Mouse (Mus musculus) midbrain, embryonic 16.5 days (tissue): Measurements from ENCODE around the gene Nab2. TPM values are rescaled to one million over a fixed set of nuclear protein-coding genes. Genes with fewer than 3 reads are reported as not detected.

Experiments
- ATAC-seq: fragments of 200-750 bp; cut with Nextera tagmentation; 2 replicates; pipeline ENCODE4 v1.8.0; 2017; ENCODE audit warnings: moderate TSS enrichment
- H3K27ac ChIP-seq: fragments of 300-500 bp; sonication (generic); 2 replicates; pipeline ENCODE4 v1.5.1; 2014; ENCODE audit warnings: mild to moderate bottlenecking, low read length, mixed read lengths
- H3K27me3 ChIP-seq: fragments of 300-500 bp; sonication (generic); 2 replicates; pipeline ENCODE4 v1.6.1; 2014; ENCODE audit warnings: low read depth, low read length, mixed read lengths; ENCODE audit not compliant: control insufficient read depth, insufficient read depth
- H3K36me3 ChIP-seq: fragments of 300-500 bp; sonication (generic); 2 replicates; pipeline ENCODE4 v1.6.1; 2014; ENCODE audit warnings: mild to moderate bottlenecking, low read length, moderate library complexity, mixed read lengths; ENCODE audit not compliant: control insufficient read depth, insufficient read depth
- H3K4me1 ChIP-seq: fragments of 300-500 bp; sonication (generic); 2 replicates; pipeline ENCODE4 v1.6.1; 2014; ENCODE audit warnings: mild to moderate bottlenecking, low read length, mixed read lengths; ENCODE audit not compliant: control insufficient read depth, insufficient read depth
- H3K4me2 ChIP-seq: fragments of 300-500 bp; sonication (generic); 2 replicates; pipeline ENCODE4 v1.6.1; 2014; ENCODE audit warnings: mild to moderate bottlenecking, low read length, mixed read lengths
- H3K4me3 ChIP-seq: fragments of 300-500 bp; sonication (generic); 2 replicates; pipeline ENCODE4 v1.5.1; 2014; ENCODE audit warnings: low read depth, mild to moderate bottlenecking, low read length, moderate library complexity, mixed read lengths
- H3K9ac ChIP-seq: fragments of 300-500 bp; sonication (generic); 2 replicates; pipeline ENCODE4 v1.6.1; 2014; ENCODE audit warnings: low read depth, low read length, mixed read lengths
- H3K9me3 ChIP-seq: fragments of 300-500 bp; sonication (generic); replicated peaks from 2 replicates; pipeline ENCODE4 v1.6.1; 2014; ENCODE audit warnings: mild to moderate bottlenecking, low read length, mixed read lengths; ENCODE audit not compliant: control insufficient read depth, poor library complexity, severe bottlenecking
- WGBS: fragments of 180-500 bp; shearing (Covaris S2); extraction: QIAGEN DNeasy Blood & Tissue Kit; methylation state at CpG from one replicate; pipeline ENCODE4 v1.1.7; 2014; 5-methylcytosine and 5-hydroxymethylcytosine counted together
- polyA plus RNA-seq: library from polyadenylated mRNA; unstranded; fragments of >200 nt; fragmentation: Nextera tagmentation; extraction: Ambion mirVana; gene quantifications from 2 replicates; pipeline ENCODE4 v1.2.1, GENCODE M21; 2015

Gene Nab2
- polyA plus RNA-seq, 1 experiment from 2014 or later = 2.1 TPM

DNA sequence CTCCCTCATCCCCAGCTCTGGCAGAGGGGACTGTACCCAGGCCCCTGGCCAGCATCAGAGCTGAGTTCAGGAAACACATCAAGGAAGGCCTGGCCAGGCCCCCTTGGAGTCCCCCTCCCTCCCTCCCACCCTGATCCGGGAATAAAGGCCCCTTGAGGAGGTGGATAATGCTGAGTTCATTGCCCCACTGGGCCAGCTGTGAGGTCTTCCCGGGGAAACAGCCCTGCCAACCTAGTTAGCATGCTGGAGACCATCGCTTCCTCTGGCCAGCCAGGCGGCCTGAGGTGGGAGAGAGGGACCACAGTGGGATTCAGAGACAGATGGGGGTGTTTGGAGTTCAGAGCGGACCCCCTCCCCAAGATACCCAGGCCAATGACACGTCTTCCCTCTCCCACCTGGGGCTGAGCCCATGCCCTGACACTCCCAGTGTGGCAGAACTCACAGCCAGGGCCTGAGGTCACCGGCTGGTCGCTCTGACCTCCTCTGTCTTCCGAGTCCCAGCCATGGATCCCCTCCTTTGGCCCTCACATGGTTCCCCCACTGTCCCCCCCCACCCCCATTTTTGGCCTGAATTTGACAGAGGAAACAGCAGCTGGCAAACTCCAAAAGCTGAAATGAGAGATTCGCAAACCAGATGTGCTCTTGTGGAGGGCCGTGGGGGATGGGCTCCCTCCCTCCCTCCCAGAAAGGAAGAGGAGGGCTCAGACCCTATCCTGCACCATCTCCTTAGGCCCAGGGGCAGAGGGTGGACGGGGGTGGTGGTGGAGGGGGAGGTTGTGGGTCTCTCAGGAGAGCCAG lies 53.9 kb downstream of the Nab2 start:
- Histone ChIP-seq H3K4me1 (peaks cover 49% of the 10 kb centered on the region), H3K36me3 (peaks cover 24% of the 10 kb centered on the region), H3K27ac (peak overlapping the region; percentile 35; the same call in 1 of the 2 replicates), H3K4me2 (no peak overlapping the region), H3K9me3 (no peaks in the 10 kb centered on the region), H3K4me3 (no peak overlapping the region), H3K27me3 (no peaks in the 10 kb centered on the region), H3K9ac (0 out of 2 replicates have a peak overlapping the region, but pooled peaks have one; percentile 11)
- peak; percentile 60 for ATAC-seq
- WGBS = 22% methylated on average over 12 of the region's 12 CpGs

DNA sequence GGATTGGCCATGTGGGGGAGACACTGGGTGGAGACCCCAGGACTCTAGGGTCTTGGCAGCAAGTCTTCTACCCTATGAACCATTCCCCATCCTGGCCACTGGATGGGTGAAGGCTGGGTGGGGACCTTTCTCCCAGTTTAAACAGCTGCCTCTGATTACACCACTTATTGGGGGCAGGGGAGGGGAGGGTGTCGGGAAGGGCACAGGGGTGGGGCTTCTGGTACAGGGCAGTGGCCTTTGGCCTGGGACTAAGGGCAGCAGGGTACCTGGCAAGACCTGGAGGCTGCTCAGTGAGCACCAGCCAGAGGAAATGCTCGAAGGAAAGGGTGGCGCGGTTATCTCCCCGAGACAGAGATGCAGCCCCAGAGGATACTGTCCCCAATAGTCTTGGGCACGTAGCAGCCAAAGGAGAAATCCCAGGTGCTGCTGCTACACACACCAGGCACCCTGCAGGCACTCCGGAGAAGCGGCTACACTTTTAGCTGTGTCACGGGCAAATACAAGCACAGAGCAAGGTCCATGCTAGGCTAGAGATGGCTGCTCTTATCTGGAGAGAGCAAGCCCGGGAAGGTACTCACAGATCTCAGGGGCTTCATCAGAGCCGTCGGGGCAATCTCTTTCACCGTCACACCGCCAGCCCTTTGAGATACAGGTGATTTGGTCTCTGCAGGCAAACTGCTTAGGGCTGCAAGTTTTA lies 56.1 kb downstream of the Nab2 start:
- no peak for ATAC-seq

More for the DNA sequence above, 56.1 kb downstream of the Nab2 start:
- Histone ChIP-seq H3K27me3 (no peaks in the 10 kb centered on the region), H3K27ac (no peak overlapping the region), H3K4me3 (no peak overlapping the region), H3K36me3 (peaks cover 39% of the 10 kb centered on the region), H3K9me3 (no peaks in the 10 kb centered on the region), H3K4me2 (no peak overlapping the region), H3K9ac (no peak overlapping the region), H3K4me1 (peaks cover 27% of the 10 kb centered on the region)
- WGBS = 93% methylated on average over 14 of the region's 14 CpGs

Other genes starting within 250 kb of the Nab2 start
- 1.3 and 2.1 TPM in 2 replicates for gene Stac3, start 166.9 kb downstream of the Nab2 start, polyA plus RNA-seq
- gene Ndufa4l2, start 153.6 kb downstream of the Nab2 start, polyA plus RNA-seq = 17.6 and 19.7 TPM in 2 replicates
- 45.0 and 45.6 TPM in 2 replicates for gene Shmt2, start 146.1 kb downstream of the Nab2 start, polyA plus RNA-seq
- 62.1 and 66.7 TPM in 2 replicates for gene Nxph4, start 134.0 kb downstream of the Nab2 start, polyA plus RNA-seq
- 110 and 117 TPM in 2 replicates for gene Lrp1, start 47.4 kb downstream of the Nab2 start, polyA plus RNA-seq
- 4.4 and 5.4 TPM in 2 replicates for gene Stat6, start 25.6 kb downstream of the Nab2 start, polyA plus RNA-seq
- gene Nemp1, start 1.7 kb downstream of the Nab2 start, polyA plus RNA-seq = 3.2 TPM in 2 replicates
- gene Myo1a, start 36.6 kb upstream of the Nab2 start, polyA plus RNA-seq = 0.60 and 0.93 TPM in 2 replicates
- gene Tac2, start 55.9 kb upstream of the Nab2 start, polyA plus RNA-seq = 0.34 and 1.2 TPM in 2 replicates
- gene Zbtb39, start 71.0 kb upstream of the Nab2 start, polyA plus RNA-seq = 2.7 and 3.2 TPM in 2 replicates
- gene Gpr182, start 83.2 kb upstream of the Nab2 start, polyA plus RNA-seq = 1.1 and 1.7 TPM in 2 replicates
- not detected in 2 replicates for gene Rdh1, start 91.2 kb upstream of the Nab2 start, polyA plus RNA-seq
- 0.25 TPM in 1 of 2 replicates, not detected in the other for gene Rdh16f1, start 91.2 kb upstream of the Nab2 start, polyA plus RNA-seq
- gene Rdh9, start 107.8 kb upstream of the Nab2 start, polyA plus RNA-seq = 0.15 TPM in 1 of 2 replicates, not detected in the other
- not detected in 2 replicates for gene Rdh16, start 132.6 kb upstream of the Nab2 start, polyA plus RNA-seq
- gene Rdh19, start 181.4 kb upstream of the Nab2 start, polyA plus RNA-seq = not detected in 2 replicates
- gene Rdh16f2, start 197.9 kb upstream of the Nab2 start, polyA plus RNA-seq = not detected in 2 replicates
- gene Rdh7, start 220.2 kb upstream of the Nab2 start, polyA plus RNA-seq = not detected in 2 replicates
- not detected in 2 replicates for gene Sdr9c7, start 229.9 kb upstream of the Nab2 start, polyA plus RNA-seq